Mouse (Mus musculus) forebrain, postnatal 0 days (tissue): ENCODE measurements at regions not wholly inside any gene's neighbourhood (a gene's known extent, or its start where the extent isn't known, plus 50 kb on each side); places are given as distances from the start of the nearest gene placed in this dataset.

Experiments used
- ATAC-seq: fragments of 200-750 bp; cut with Nextera tagmentation; 2 replicates; pipeline ENCODE4 v1.8.0; 2017; ENCODE audit warnings: mild to moderate bottlenecking, moderate library complexity
- DNase-seq: peaks from one replicate; pipeline ENCODE4 v3.0.0-alpha.2; 2015
- H3K27ac ChIP-seq: fragments of 300-500 bp; sonication (generic); 2 replicates; pipeline ENCODE4 v1.5.1; 2014; ENCODE audit warnings: low read depth, mild to moderate bottlenecking, antibody characterized with exemption, low read length, moderate library complexity, mixed read lengths
- H3K27me3 ChIP-seq: fragments of 300-500 bp; sonication (generic); 2 replicates; pipeline ENCODE4 v1.6.1; 2014; ENCODE audit warnings: mild to moderate bottlenecking, low read length, mixed read lengths; ENCODE audit not compliant: insufficient read depth
- H3K36me3 ChIP-seq: fragments of 300-500 bp; sonication (generic); 2 replicates; pipeline ENCODE4 v1.6.1; 2014; ENCODE audit warnings: mild to moderate bottlenecking, moderate library complexity; ENCODE audit not compliant: insufficient read depth
- H3K4me1 ChIP-seq: fragments of 300-500 bp; sonication (generic); 2 replicates; pipeline ENCODE4 v1.6.1; 2014; ENCODE audit warnings: antibody characterized with exemption; ENCODE audit not compliant: insufficient read depth
- H3K4me2 ChIP-seq: fragments of 300-500 bp; sonication (generic); 2 replicates; pipeline ENCODE4 v1.6.1; 2014; ENCODE audit warnings: low read depth, mild to moderate bottlenecking, moderate library complexity
- H3K4me3 ChIP-seq: fragments of 300-500 bp; sonication (generic); 2 replicates; pipeline ENCODE4 v1.5.1; 2014; ENCODE audit warnings: low read depth, low read length, mixed read lengths
- H3K9ac ChIP-seq: fragments of 300-500 bp; sonication (generic); 2 replicates; pipeline ENCODE4 v1.6.1; 2014; ENCODE audit warnings: mild to moderate bottlenecking
- H3K9me3 ChIP-seq: fragments of 300-500 bp; sonication (generic); 2 replicates; pipeline ENCODE4 v1.6.1; 2016; ENCODE audit warnings: low read length
- CTCF ChIP-seq: sonication (generic); IDR thresholded peaks from 2 replicates; pipeline ENCODE4 v1.5.1; 2016; ENCODE audit warnings: antibody characterized with exemption, control low read depth, low read depth
- WGBS: fragments of 180-500 bp; shearing (Covaris S2); extraction: QIAGEN DNeasy Blood & Tissue Kit; methylation state at CpG from one replicate; pipeline ENCODE4 v1.1.7; 2014; 5-methylcytosine and 5-hydroxymethylcytosine counted together

GRCm38 (mm10) chr6:14407754-14408153 is 347.3 kb downstream of the Ppp1r3a start:
- no peak for DNase-seq
- no peak overlapping the region for H3K9ac ChIP-seq
- H3K4me1 ChIP-seq: no peaks in the 10 kb centered on the region
- H3K4me3 ChIP-seq: no peak overlapping the region
- no peaks in the 10 kb centered on the region for H3K36me3 ChIP-seq
- no peak for TF ChIP-seq CTCF
- WGBS: 89% methylated on average over 1 of the region's 1 CpGs
- H3K27ac ChIP-seq: no peak overlapping the region
- no peaks in the 10 kb centered on the region for H3K27me3 ChIP-seq
- ATAC-seq: no peak
- H3K9me3 ChIP-seq: no peaks in the 10 kb centered on the region
- H3K4me2 ChIP-seq: no peak overlapping the region

GRCm38 (mm10) chr6:14358280-14358679 is 396.8 kb downstream of the Ppp1r3a start:
- Histone ChIP-seq H3K4me1 (no peaks in the 10 kb centered on the region), H3K4me2 (no peak overlapping the region), H3K9ac (no peak overlapping the region), H3K4me3 (no peak overlapping the region), H3K27me3 (no peaks in the 10 kb centered on the region), H3K36me3 (no peaks in the 10 kb centered on the region), H3K27ac (no peak overlapping the region), H3K9me3 (no peaks in the 10 kb centered on the region)
- WGBS: 55% methylated on average over 5 of the region's 5 CpGs
- ATAC-seq (peak; percentile 95), DNase-seq (peak; percentile 78)
- no peak for TF ChIP-seq CTCF
